Mouse (Mus musculus): ENCODE measurements around the gene Mst1. TPM values are rescaled to one million over a fixed set of nuclear protein-coding genes. Genes with fewer than 3 reads are reported as not detected.

The Mst1 gene
- 3.3 and 3.5 TPM in 2 replicates for polyA plus RNA-seq (2012; rRNA removed)

DNA sequence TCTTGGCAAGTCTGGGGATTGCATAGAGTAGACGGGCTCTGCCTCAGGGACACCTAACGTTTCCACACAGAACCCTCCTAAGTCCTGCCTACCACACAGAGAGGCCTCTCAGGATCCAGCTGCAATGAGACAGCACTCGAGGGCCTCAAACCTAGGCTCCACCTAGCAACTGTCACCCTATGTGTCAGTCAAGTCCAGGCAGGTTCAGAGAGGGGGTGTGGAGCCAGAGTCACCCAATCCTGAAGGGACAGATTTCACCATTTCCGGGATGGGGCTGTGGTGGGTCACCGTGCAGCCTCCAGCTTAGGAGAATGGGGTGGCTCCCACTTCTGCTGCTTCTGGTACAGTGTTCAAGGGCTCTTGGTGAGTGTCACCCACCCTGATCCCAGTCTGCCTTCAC lies at the start of gene Mst1:
TSS of gene Mst1 (plus strand) at position 269 of the 400 bp plus-strand sequence.
- TF ChIP-seq CTCF (IDR thresholded peaks at IDR 0.05; ENCODE audit: borderline replicate concordance, control insufficient read depth, extremely low read depth, insufficient read depth, low read length, poor library complexity) (no peak), POLR2A (IDR thresholded peaks at IDR 0.05; ENCODE audit: control insufficient read depth, extremely low read depth, insufficient read depth, low read length, poor library complexity) (no peak)
- no peaks in the 10 kb centered on the region for H3K27me3 ChIP-seq (ENCODE audit: control insufficient read depth, insufficient read depth, low read length)
- peaks cover 4% of the 10 kb centered on the region; the same call in 1 of the 2 replicates for H3K36me3 ChIP-seq (ENCODE audit: control insufficient read depth, insufficient read depth, low read length)
- DNase-seq, result no peak
- H3K27ac ChIP-seq (ENCODE audit: control insufficient read depth, insufficient read depth, low read length), result no peak within 1 kb of the TSS
- peaks cover 29% of the 10 kb centered on the region for H3K4me1 ChIP-seq (replicated peaks; ENCODE audit: control insufficient read depth, insufficient read depth, low read length)
- peak within 1 kb of the TSS; percentile 78 for H3K4me3 ChIP-seq (ENCODE audit: control insufficient read depth, insufficient read depth, low read length)
- 81% methylated on average over 5 of the region's 5 CpGs for WGBS

DNA sequence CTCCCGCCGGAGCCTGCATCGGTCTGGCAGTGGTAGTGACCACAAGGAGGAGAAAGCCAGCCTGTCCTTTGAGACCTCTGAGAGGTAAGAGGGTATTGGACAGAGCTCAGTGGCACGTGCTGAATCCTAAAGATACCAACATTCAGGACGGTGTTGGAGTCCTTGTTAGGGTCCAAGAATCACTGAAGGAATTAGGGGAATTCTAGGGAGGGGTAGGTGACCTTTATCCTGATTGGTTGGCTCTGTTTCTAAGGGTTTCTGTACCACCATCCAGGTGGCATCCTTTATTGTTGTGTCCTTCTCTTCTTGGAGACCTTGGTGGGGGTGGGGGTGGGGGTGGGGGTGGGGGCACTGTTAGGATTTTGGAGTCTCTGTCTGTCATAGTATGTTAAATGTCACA lies 48.1 kb upstream of the Mst1 start:
- Histone ChIP-seq H3K27ac (ENCODE audit: control insufficient read depth, insufficient read depth, low read length) (no peak overlapping the region), H3K27me3 (ENCODE audit: control insufficient read depth, insufficient read depth, low read length) (no peaks in the 10 kb centered on the region), H3K36me3 (ENCODE audit: control insufficient read depth, insufficient read depth, low read length) (peaks cover 59% of the 10 kb centered on the region), H3K4me1 (replicated peaks; ENCODE audit: control insufficient read depth, insufficient read depth, low read length) (no peaks in the 10 kb centered on the region), H3K4me3 (ENCODE audit: control insufficient read depth, insufficient read depth, low read length) (no peak overlapping the region)
- TF ChIP-seq CTCF (IDR thresholded peaks at IDR 0.05; ENCODE audit: borderline replicate concordance, control insufficient read depth, extremely low read depth, insufficient read depth, low read length, poor library complexity) (no peak), POLR2A (IDR thresholded peaks at IDR 0.05; ENCODE audit: control insufficient read depth, extremely low read depth, insufficient read depth, low read length, poor library complexity) (no peak)
- 96% methylated on average over 5 of the region's 5 CpGs for WGBS
- DNase-seq, result no peak

DNA sequence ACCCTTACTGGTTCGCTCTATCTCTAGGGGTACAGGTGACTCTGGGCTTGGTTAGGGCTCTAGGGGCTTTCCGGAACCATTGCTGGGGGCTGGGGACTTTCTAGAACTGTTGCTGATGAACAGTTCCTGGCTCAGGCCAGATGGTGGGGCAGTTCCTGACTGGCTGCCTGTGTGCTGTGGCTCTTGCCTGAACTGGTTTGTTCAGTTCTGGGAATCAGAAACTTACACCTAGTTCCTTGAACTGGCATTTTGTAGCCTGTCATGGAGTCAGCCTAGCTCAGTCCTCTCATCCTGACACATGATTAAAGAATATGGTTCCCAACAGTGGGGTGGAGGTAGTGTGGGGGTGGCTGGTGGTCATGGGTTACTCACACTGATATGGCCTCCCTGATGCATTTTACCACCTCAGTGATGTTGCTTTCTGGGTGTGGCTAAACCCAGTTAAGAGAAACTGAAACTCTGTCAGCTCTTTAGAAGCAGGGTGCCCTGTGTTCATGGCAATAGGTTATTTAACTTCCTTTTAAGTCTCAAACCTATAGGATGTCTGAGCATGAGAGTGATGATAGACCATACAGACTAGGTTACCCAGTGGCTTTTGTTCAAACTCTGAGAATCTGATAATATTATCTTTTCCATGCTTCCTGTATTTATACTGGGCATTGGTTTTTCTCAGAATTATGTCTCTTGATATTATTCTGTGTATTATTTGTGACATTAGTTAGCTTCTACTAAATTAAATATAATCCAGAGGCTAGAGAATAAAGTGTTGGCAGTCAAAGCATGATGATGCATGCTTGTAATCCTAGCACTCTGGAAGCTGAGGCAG lies 44.7 kb upstream of the Mst1 start:
- Histone ChIP-seq H3K27ac (ENCODE audit: control insufficient read depth, insufficient read depth, low read length) (peak overlapping the region; percentile 83), H3K4me3 (ENCODE audit: control insufficient read depth, insufficient read depth, low read length) (no peak overlapping the region), H3K27me3 (ENCODE audit: control insufficient read depth, insufficient read depth, low read length) (no peaks in the 10 kb centered on the region), H3K36me3 (ENCODE audit: control insufficient read depth, insufficient read depth, low read length) (peaks cover 66% of the 10 kb centered on the region), H3K4me1 (replicated peaks; ENCODE audit: control insufficient read depth, insufficient read depth, low read length) (no peaks in the 10 kb centered on the region)
- no peak for DNase-seq
- 94% methylated on average over 2 of the region's 2 CpGs for WGBS
- TF ChIP-seq CTCF (IDR thresholded peaks at IDR 0.05; ENCODE audit: borderline replicate concordance, control insufficient read depth, extremely low read depth, insufficient read depth, low read length, poor library complexity) (no peak), POLR2A (IDR thresholded peaks at IDR 0.05; ENCODE audit: control insufficient read depth, extremely low read depth, insufficient read depth, low read length, poor library complexity) (no peak)

DNA sequence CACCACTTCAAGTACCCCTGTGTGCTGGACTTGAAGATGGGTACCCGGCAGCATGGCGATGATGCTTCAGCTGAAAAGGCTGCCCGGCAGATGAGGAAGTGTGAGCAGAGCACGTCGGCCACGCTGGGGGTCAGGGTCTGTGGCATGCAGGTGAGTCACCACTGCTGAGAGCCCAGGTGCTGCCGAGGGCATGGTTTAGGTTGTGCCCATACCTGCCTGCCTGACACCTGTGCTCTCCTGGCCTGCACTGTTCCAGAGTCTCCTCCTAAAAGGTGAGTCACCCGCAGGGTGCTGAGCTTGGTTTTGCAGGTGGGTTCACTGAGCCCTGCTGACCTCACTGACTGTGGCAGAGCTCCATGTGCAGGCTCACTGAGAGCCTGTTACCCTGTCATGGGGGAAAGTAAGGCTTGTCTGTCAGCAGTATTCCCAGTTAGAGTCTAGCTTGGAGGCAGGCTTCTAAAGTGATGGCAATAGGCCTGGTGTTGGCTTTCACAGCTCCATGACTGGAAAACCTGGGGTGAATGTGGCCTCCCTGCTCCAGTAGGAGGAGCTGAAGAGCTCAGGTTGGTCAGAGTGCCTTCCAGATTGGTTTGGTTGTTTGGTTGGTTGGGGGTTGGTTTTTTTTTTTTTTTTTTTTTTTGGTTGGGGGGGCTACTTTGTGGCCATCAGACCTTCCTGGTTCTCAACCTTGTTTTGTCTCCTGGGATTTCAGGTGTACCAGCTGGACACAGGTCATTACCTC lies 35.3 kb upstream of the Mst1 start:
- Histone ChIP-seq H3K27ac (ENCODE audit: control insufficient read depth, insufficient read depth, low read length) (no peak overlapping the region), H3K27me3 (ENCODE audit: control insufficient read depth, insufficient read depth, low read length) (no peaks in the 10 kb centered on the region), H3K4me3 (ENCODE audit: control insufficient read depth, insufficient read depth, low read length) (no peak overlapping the region), H3K4me1 (replicated peaks; ENCODE audit: control insufficient read depth, insufficient read depth, low read length) (peaks cover 14% of the 10 kb centered on the region), H3K36me3 (ENCODE audit: control insufficient read depth, insufficient read depth, low read length) (peaks cover 42% of the 10 kb centered on the region)
- 90% methylated on average over 8 of the region's 8 CpGs for WGBS
- TF ChIP-seq CTCF (IDR thresholded peaks at IDR 0.05; ENCODE audit: borderline replicate concordance, control insufficient read depth, extremely low read depth, insufficient read depth, low read length, poor library complexity) (no peak), POLR2A (IDR thresholded peaks at IDR 0.05; ENCODE audit: control insufficient read depth, extremely low read depth, insufficient read depth, low read length, poor library complexity) (no peak)
- no peak for DNase-seq

DNA sequence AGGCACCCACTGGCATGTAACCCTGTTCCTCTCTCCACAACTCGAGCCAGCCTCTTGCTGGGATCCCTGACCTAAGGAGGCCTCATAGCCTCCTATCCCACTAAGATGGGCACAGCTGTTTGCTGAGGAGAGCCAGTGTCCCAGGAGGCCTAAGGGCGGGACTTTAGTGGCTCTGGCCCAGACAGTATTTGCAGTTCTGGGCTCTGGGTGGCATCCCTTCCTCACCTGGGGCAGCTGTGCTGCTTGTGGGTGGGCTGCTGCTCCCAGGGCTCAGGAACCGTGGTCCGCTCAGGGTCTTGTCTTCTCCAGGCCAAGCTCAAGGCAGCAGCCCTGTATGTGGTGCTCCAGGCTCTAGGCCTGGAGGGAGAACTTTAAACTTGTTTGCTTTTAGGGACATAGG lies 33.7 kb upstream of the Mst1 start:
- no peak overlapping the region for H3K4me3 ChIP-seq (ENCODE audit: control insufficient read depth, insufficient read depth, low read length)
- no peak for DNase-seq

More for the DNA sequence above, 33.7 kb upstream of the Mst1 start:
- Histone ChIP-seq H3K36me3 (ENCODE audit: control insufficient read depth, insufficient read depth, low read length) (peaks cover 34% of the 10 kb centered on the region), H3K27ac (ENCODE audit: control insufficient read depth, insufficient read depth, low read length) (no peak overlapping the region), H3K4me1 (replicated peaks; ENCODE audit: control insufficient read depth, insufficient read depth, low read length) (peaks cover 14% of the 10 kb centered on the region), H3K27me3 (ENCODE audit: control insufficient read depth, insufficient read depth, low read length) (no peaks in the 10 kb centered on the region)
- WGBS, result 91% methylated on average over 4 of the region's 4 CpGs
- no peak for TF ChIP-seq POLR2A (IDR thresholded peaks at IDR 0.05; ENCODE audit: control insufficient read depth, extremely low read depth, insufficient read depth, low read length, poor library complexity)
- TF ChIP-seq CTCF (IDR thresholded peaks at IDR 0.05; ENCODE audit: borderline replicate concordance, control insufficient read depth, extremely low read depth, insufficient read depth, low read length, poor library complexity), result no peak

All from thymus, adult 2 months (tissue).